Mouse (Mus musculus) ES-Bruce4 (cell line): Measurements from ENCODE around the gene Phldb2.

Source experiments
- CTCF ChIP-seq: IDR thresholded peaks from one replicate; pipeline ENCODE4 v1.8.1; 2011; ENCODE audit warnings: low read depth, low read length
- EP300 ChIP-seq: IDR thresholded peaks from 2 replicates; pipeline ENCODE4 v1.6.1; 2011; ENCODE audit warnings: low read depth, low read length; ENCODE audit not compliant: insufficient read depth
- POLR2A ChIP-seq: IDR thresholded peaks from one replicate; pipeline ENCODE4 v1.8.1; 2011; ENCODE audit warnings: low read length; ENCODE audit not compliant: insufficient read depth

DNA sequence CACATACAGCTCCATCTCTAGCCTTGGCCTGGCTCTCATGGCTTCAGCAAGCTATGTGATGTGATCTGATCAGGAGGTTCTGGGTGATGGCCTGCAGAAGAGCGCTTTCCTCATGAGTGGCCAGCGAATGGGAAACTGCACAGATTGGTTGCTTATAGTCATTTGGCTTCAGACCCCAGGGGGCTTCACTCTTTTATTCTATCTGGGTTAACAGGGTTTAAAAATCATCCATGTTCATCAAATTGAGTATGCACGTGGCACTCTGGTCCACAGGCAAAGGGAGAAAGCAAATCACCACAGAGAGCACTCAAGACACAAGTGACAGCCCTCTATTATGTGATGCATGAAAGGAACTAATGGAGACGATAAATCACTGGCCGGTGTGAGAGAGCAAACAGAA, 240.1 kb downstream of the Phldb2 start:
- TF ChIP-seq CTCF (no peak), POLR2A (no peak), EP300 (no peak)
